Mouse (Mus musculus) embryonic facial prominence, embryonic 12.5 days (tissue): ENCODE measurements around the gene Tsku. TPM values are rescaled to one million over a fixed set of nuclear protein-coding genes. Genes with fewer than 3 reads are reported as not detected.

Source experiments
- ATAC-seq: fragments of 200-750 bp; cut with Nextera tagmentation; 2 replicates; pipeline ENCODE4 v1.8.0; 2017; ENCODE audit not compliant: insufficient number of reproducible peaks, insufficient read depth, low FRiP score, low TSS enrichment
- H3K27ac ChIP-seq: fragments of 300-500 bp; sonication (generic); 2 replicates; pipeline ENCODE4 v1.5.1; 2016; ENCODE audit warnings: mild to moderate bottlenecking
- H3K27me3 ChIP-seq: fragments of 300-500 bp; sonication (generic); 2 replicates; pipeline ENCODE4 v1.6.1; 2016; ENCODE audit warnings: mild to moderate bottlenecking, moderate library complexity
- H3K36me3 ChIP-seq: fragments of 300-500 bp; sonication (generic); 2 replicates; pipeline ENCODE4 v1.6.1; 2016; ENCODE audit warnings: mild to moderate bottlenecking
- H3K4me1 ChIP-seq: fragments of 300-500 bp; sonication (generic); 2 replicates; pipeline ENCODE4 v1.6.1; 2016
- H3K4me2 ChIP-seq: fragments of 300-500 bp; sonication (generic); replicated peaks from 2 replicates; pipeline ENCODE4 v1.6.1; 2016; ENCODE audit warnings: mild to moderate bottlenecking, moderate library complexity
- H3K4me3 ChIP-seq: fragments of 300-500 bp; sonication (generic); 2 replicates; pipeline ENCODE4 v1.5.1; 2016; ENCODE audit warnings: mild to moderate bottlenecking
- H3K9ac ChIP-seq: fragments of 300-500 bp; sonication (generic); 2 replicates; pipeline ENCODE4 v1.6.1; 2016; ENCODE audit warnings: mild to moderate bottlenecking, moderate library complexity
- H3K9me3 ChIP-seq: fragments of 300-500 bp; sonication (generic); 2 replicates; pipeline ENCODE4 v1.6.1; 2016; ENCODE audit warnings: mild to moderate bottlenecking, moderate library complexity
- WGBS: fragments of 180-500 bp; shearing (Covaris S2); methylation state at CpG from one replicate; pipeline ENCODE4 v1.1.7; 2016; 5-methylcytosine and 5-hydroxymethylcytosine counted together
- polyA plus RNA-seq: library from polyadenylated mRNA; unstranded; fragments of >200 nt; fragmentation: Nextera tagmentation; extraction: Ambion mirVana; gene quantifications from 2 replicates; pipeline ENCODE4 v1.2.1, GENCODE M21; 2016

The Tsku gene
- polyA plus RNA-seq, 1 experiment from 2014 or later = 15.9 TPM

DNA sequence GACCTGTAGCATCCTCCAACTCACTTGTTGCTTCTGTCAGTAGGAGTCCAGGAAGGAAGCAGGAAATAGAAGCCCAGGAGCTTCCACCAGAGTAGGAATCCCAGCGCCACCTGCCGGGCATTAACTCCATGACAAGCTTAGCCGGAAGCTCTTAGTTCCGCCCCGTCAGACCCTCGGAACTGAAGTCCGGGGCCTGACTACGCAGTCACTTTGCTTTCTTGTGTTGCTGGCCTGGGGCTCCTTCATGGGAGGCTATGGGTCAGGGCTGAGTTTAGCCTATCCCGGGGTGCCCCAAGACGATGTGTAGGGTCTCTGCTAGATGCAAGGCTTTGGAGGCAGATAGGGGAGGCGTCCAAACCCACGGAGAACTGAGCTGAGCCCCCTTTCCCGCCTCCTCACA lies 19.7 kb downstream of the Tsku start:
- Histone ChIP-seq H3K4me2 (peak overlapping the region; percentile 48), H3K9ac (peak overlapping the region; percentile 24; the same call in 1 of the 2 replicates), H3K4me3 (peak overlapping the region; percentile 32), H3K27ac (no peak overlapping the region), H3K36me3 (no peaks in the 10 kb centered on the region), H3K4me1 (no peaks in the 10 kb centered on the region), H3K9me3 (no peaks in the 10 kb centered on the region), H3K27me3 (no peaks in the 10 kb centered on the region)
- WGBS = 2% methylated on average over 13 of the region's 13 CpGs
- no peak for ATAC-seq

DNA sequence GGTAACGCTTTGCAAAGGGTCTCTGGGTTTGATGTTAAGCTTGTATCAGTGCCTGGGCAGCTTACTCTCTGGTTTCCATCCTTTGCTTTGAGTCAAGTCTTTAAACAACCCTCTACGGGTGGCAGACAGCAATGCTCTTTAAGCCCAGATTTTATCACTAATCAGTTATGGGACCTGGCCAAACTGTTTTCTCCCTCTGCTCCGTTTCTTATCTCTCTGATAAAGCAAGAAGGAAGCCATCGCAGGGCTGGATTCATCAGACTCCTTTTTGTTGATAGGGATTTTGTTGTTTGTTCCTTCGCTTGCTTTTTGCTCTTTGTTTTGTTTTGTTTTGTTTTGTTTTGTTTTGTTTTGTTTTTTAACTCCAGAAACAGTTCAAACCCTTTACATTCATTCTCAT lies 20.8 kb downstream of the Tsku start:
- Histone ChIP-seq H3K4me3 (no peak overlapping the region), H3K27ac (no peak overlapping the region), H3K4me2 (no peak overlapping the region), H3K9ac (no peak overlapping the region), H3K36me3 (no peaks in the 10 kb centered on the region), H3K4me1 (no peaks in the 10 kb centered on the region), H3K27me3 (no peaks in the 10 kb centered on the region), H3K9me3 (no peaks in the 10 kb centered on the region)
- no peak for ATAC-seq
- WGBS = 74% methylated on average over 5 of the region's 5 CpGs

DNA sequence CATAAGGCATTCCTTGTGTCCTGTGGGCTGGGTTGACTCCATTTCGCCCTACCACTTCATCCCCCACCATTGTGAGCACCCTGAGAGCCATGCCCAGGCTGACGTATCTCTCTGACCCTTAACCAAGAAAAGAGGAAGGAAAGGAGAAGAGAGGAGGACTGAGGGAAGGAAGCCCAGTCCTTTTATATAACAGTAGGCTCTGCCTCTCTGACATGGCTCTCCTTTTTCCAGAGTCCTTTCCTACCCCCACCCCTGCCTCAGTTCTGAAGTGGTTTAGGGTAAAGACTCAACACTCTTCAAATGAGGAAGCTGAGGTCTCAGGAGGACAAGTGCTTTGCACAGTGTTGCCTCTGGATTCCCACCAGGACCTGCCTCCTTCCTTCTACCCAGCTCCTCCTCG lies 27.1 kb downstream of the Tsku start:
- no peaks in the 10 kb centered on the region for H3K36me3 ChIP-seq
- no peak overlapping the region for H3K4me2 ChIP-seq
- no peak for ATAC-seq
- H3K27me3 ChIP-seq = no peaks in the 10 kb centered on the region
- H3K4me1 ChIP-seq = peaks cover 11% of the 10 kb centered on the region; the same call in 1 of the 2 replicates
- H3K4me3 ChIP-seq = no peak overlapping the region
- no peaks in the 10 kb centered on the region for H3K9me3 ChIP-seq
- 82% methylated on average over 3 of the region's 3 CpGs for WGBS
- H3K27ac ChIP-seq = no peak overlapping the region
- no peak overlapping the region for H3K9ac ChIP-seq

DNA sequence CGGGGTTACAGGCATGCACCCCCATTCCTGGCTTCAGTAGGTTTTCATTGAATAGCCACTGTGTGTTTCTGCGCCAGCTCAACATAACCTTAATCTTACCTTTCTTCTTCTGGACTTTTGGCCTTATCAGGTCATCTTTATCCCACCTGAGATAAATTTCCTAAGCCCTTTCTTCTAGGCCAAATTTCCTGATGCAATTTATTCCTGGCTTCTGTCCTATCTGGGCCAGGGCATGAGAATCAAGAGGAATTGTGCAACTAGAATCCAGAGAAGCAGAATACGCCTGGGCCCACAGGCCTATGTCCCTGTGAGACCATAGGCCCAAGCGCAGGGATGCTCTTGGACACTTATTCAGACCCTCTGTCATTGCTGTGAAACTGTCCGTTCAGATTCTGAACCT lies 27.6 kb downstream of the Tsku start:
- ATAC-seq = no peak
- Histone ChIP-seq H3K27ac (no peak overlapping the region), H3K27me3 (no peaks in the 10 kb centered on the region), H3K4me2 (no peak overlapping the region), H3K36me3 (no peaks in the 10 kb centered on the region), H3K9ac (no peak overlapping the region), H3K4me3 (no peak overlapping the region), H3K4me1 (peaks cover 11% of the 10 kb centered on the region; the same call in 1 of the 2 replicates), H3K9me3 (no peaks in the 10 kb centered on the region)
- WGBS = 92% methylated on average over 5 of the region's 5 CpGs

DNA sequence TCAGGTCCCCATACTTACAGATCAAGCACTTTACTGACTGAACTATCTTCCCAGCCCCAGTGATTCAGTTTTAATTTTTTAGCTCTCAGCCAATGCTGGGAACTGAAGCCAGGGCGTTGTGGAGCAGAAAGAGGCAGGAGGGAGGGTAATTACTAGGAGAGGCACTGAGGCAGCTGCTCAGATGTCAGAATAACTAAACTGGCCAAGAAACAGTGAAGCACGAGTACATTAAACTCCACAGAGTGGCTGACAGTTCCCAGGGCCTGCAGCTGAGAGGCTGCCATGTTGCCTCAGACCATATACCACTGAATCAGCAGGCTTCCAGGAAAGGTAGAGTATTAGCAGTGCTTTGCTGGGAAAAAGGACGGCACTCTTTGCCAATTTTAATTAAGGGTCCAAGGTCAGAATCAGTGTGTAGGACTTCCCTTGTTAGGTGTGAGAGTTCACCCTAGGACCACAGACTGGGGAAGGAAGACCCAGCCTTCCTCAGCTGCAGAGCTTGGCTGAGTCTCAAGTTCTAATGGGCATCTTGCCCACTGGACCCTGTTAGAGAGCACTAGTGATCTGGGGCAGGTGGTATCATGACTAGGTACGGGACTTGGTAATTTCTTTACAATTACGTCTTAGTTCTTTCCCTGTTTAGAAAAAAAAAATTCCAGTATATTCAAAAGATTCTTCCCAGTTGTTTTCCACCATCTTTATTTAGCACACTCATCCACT lies 28.3 kb downstream of the Tsku start:
- WGBS = 62% methylated on average over 5 of the region's 5 CpGs
- H3K27me3 ChIP-seq = no peaks in the 10 kb centered on the region

DNA sequence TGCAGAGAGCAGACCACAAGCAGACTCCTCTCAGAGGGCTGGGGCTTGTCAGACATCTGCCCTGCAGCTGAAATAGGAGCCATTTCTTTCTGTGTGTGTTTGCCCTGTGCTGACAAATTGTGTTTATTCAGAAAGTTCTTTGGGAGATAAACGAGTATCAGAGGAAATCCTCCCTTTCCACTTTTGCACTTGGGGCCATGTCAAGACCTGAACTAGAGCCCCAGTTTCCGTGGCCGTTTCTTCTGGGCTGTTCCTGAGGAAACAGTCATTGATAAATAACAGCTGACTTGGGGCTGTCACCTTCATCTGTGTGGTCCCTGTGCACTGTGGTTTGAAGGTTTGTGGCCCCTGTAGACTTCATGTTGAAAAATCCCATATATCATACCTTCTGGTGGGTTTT lies 29.2 kb downstream of the Tsku start:
- no peak overlapping the region for H3K4me2 ChIP-seq
- H3K4me3 ChIP-seq = no peak overlapping the region
- no peaks in the 10 kb centered on the region for H3K9me3 ChIP-seq
- no peak for ATAC-seq
- H3K4me1 ChIP-seq = peaks cover 11% of the 10 kb centered on the region; the same call in 1 of the 2 replicates
- H3K27ac ChIP-seq = no peak overlapping the region
- H3K36me3 ChIP-seq = no peaks in the 10 kb centered on the region
- WGBS = 19% methylated on average over 3 of the region's 3 CpGs
- no peaks in the 10 kb centered on the region for H3K27me3 ChIP-seq
- H3K9ac ChIP-seq = no peak overlapping the region

More for the DNA sequence above, 28.3 kb downstream of the Tsku start:
- no peaks in the 10 kb centered on the region for H3K36me3 ChIP-seq
- H3K9ac ChIP-seq = no peak overlapping the region
- H3K27ac ChIP-seq = no peak overlapping the region
- H3K4me1 ChIP-seq = peaks cover 11% of the 10 kb centered on the region; the same call in 1 of the 2 replicates
- no peaks in the 10 kb centered on the region for H3K9me3 ChIP-seq
- ATAC-seq = no peak
- no peak overlapping the region for H3K4me2 ChIP-seq
- H3K4me3 ChIP-seq = no peak overlapping the region

DNA sequence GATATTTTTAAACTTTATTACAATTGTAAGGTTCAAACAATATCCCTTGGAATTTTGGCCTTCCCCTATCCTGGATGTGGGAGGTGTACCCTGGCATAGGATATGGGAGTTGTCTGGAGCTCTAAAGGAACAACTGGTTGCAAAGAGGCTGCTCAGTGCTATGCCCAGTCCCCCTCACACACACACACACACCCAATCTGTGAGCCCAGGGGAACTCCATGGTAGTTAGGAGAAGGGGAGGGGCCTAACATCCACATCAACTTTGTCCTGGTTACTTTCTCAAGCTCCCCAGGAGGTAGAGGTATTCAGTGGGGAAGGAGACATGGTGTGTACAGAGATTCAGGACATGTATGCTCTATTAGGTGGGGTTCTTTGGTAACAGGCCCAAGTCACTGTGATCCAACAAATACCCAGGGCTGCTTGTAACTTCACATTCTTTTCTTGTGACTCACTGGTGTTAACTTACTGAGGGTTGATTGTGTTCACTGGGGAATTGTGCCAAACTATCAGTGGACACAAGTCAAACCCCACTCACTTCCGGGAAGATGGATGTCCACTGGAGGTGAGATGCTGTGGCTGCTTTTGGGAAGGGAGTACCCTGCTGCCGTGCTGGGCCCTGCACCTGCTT lies 30.6 kb downstream of the Tsku start:
- no peaks in the 10 kb centered on the region for H3K27me3 ChIP-seq
- H3K4me3 ChIP-seq = no peak overlapping the region
- peaks cover 11% of the 10 kb centered on the region; the same call in 1 of the 2 replicates for H3K4me1 ChIP-seq
- WGBS = 75% methylated on average over 2 of the region's 2 CpGs
- H3K27ac ChIP-seq = no peak overlapping the region
- no peak overlapping the region for H3K9ac ChIP-seq
- H3K4me2 ChIP-seq = no peak overlapping the region
- ATAC-seq = no peak
- no peaks in the 10 kb centered on the region for H3K36me3 ChIP-seq
- no peaks in the 10 kb centered on the region for H3K9me3 ChIP-seq

DNA sequence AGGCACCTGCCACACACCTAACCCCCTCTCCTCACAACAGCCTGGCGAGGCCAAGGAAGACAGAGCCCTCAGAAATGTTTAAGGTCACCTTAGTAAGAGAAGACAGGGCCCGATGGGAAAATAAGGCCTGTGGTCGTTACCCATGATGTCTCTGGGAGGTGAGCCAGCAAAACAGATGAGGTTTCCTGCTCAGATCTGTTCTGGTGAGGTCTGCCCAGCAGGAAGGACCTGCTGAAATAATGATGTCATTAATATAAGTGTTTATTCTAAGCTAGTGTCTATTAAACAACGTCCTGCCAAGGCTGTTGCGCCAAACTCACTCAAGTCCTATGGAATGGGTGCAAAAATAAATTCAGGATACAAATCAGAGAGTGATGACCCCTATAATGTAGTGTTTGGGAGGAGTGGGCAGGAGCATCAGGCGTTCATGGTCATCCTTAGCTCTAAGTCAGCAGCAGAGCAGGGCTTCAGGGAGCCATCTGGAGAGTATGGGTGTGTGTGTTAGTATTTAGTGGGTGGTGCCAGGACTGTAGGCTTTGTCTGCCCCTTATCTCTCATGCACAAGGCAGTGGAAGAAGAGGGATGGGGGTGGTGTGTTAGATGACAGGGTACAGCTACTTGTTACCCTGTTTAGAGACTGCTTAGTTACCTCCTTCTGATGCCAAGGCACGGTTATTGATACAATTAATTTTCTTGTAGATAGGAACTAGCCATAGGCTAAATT lies 31.3 kb downstream of the Tsku start:
- Histone ChIP-seq H3K4me2 (no peak overlapping the region), H3K9me3 (no peaks in the 10 kb centered on the region), H3K36me3 (no peaks in the 10 kb centered on the region), H3K27me3 (no peaks in the 10 kb centered on the region), H3K4me1 (peaks cover 11% of the 10 kb centered on the region; the same call in 1 of the 2 replicates), H3K4me3 (no peak overlapping the region), H3K9ac (no peak overlapping the region), H3K27ac (no peak overlapping the region)
- 79% methylated on average over 7 of the region's 7 CpGs for WGBS
- no peak for ATAC-seq

DNA sequence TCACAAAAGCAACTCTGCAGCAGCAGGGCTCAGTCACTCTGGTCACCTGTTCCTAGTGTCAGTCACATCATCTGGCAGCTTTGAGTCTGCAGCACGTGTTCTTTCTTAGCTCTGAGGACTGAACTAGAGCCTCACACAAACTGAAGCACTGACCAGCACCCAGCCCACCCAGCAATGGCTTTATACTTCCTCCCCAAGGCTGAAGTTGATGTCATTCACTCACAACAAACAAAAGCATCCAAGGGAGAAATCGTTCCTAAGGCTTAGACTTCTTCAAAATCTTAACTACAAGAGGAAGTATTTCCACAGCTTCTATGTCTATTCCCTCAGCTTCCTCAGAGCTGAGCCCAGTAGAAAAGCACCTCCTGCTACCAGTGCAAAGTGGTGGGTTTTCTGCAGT lies 32.8 kb downstream of the Tsku start:
- Histone ChIP-seq H3K36me3 (no peaks in the 10 kb centered on the region), H3K27me3 (no peaks in the 10 kb centered on the region), H3K4me3 (no peak overlapping the region), H3K9ac (no peak overlapping the region), H3K4me1 (peaks cover 14% of the 10 kb centered on the region), H3K4me2 (no peak overlapping the region), H3K27ac (no peak overlapping the region), H3K9me3 (no peaks in the 10 kb centered on the region)
- ATAC-seq = no peak
- WGBS = 48% methylated on average over 2 of the region's 2 CpGs

DNA sequence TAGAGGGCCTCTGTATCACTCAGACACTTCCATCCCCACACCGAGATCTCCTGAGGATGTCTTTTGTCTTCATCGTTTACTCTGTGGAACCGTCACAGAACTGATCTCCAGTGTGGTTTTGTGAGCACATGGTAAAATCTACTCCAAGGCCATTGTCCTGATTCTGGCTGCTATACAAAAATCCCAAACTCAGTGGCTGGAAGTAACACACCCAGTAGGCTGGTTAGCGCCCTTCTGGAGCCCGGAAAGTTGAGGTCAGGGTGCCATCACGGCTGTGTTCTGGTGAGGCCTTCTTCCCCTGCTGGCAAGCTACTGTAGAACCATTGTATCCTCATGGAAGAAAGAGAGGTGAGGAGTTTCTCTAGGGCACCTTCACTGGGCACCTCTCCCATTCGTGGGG lies 35.1 kb downstream of the Tsku start:
- no peaks in the 10 kb centered on the region for H3K27me3 ChIP-seq
- H3K27ac ChIP-seq = no peak overlapping the region
- WGBS = 86% methylated on average over 7 of the region's 7 CpGs
- no peak for ATAC-seq
- H3K9me3 ChIP-seq = no peaks in the 10 kb centered on the region
- no peaks in the 10 kb centered on the region for H3K36me3 ChIP-seq
- peaks cover 8% of the 10 kb centered on the region for H3K4me1 ChIP-seq
- H3K9ac ChIP-seq = no peak overlapping the region
- H3K4me3 ChIP-seq = no peak overlapping the region
- H3K4me2 ChIP-seq = no peak overlapping the region

DNA sequence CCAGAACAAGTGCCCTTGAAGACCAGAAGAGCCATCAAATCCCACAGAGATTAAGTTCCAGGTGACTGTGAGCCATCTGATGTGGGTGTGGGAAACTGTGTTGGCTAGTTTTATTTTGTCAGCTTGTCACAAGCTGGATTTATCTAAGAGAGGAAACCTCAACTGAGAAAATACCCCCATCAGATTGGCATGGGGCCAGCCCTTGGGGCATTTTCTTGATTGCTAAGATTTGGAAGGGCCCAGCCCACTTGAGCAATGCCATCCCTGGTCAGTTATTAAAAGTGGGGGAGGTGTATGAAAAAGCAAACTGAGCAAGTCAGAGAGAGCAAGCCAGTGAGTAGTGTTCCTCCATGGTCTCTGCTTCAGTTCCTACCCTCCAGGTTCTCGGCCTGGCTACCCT lies 36.9 kb downstream of the Tsku start:
- WGBS = 70% methylated on average over 1 of the region's 1 CpGs
- ATAC-seq = no peak
- no peaks in the 10 kb centered on the region for H3K36me3 ChIP-seq

More for the DNA sequence above, 36.9 kb downstream of the Tsku start:
- Histone ChIP-seq H3K4me1 (peaks cover 4% of the 10 kb centered on the region), H3K4me2 (no peak overlapping the region), H3K9ac (no peak overlapping the region), H3K4me3 (no peak overlapping the region), H3K27me3 (no peaks in the 10 kb centered on the region), H3K9me3 (no peaks in the 10 kb centered on the region), H3K27ac (no peak overlapping the region)
